Mouse (Mus musculus): ENCODE data around the gene Hs2st1.

DNA sequence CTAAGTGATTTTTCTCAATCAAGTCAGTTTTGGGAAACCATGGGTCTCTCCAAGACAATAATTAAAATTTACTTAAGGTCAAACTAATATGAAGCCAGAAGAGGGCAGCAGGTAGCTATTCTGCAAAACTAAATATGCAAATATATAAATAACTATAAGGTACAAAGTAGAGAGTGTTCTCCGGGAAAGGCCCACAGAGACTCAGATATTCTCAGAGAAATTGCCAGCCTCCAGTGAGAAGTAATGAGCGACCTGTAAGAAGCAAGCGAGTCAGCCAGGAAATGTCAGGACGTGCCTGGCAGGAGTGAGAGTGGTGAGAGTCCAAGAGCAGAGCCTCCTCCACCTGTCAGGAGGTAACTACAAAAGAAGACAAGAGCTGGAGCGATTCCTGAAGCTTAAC is 39.0 kb downstream of the Hs2st1 start:
- TF ChIP-seq CTCF (IDR thresholded peaks at IDR 0.05; ENCODE audit: insufficient read depth, low read depth, low read length): no peak
- no peak for TF ChIP-seq POLR2A (IDR thresholded peaks at IDR 0.05; ENCODE audit: insufficient read depth, low read depth, low read length)

All from olfactory bulb, adult 2 months (tissue).